Mouse (Mus musculus): ENCODE data around the gene Slc9a1.

DNA sequence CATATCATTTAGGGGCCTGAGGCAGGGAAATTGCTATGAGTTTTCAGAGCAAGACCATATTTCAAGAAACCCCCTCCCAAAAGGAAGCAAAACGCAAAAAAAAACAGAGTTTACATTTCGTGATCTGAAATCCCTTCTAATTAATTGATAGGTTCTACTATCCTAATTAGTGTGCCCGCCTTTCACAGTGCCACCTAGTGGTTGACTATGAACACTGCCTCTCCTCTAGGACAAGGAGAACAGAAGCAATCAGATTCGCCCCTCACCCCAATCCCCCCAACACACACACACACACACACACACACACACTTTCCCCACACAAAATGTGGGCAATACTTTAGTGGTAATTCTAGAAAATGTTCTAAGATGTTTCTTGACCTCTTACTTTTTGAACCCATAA lies 25.4 kb upstream of the Slc9a1 start:
- peak; percentile 82 for TF ChIP-seq CTCF (IDR thresholded peaks at IDR 0.05; ENCODE audit: low read depth)
- no peak for TF ChIP-seq EP300 (IDR thresholded peaks at IDR 0.05; ENCODE audit: low read depth)

Measured in heart, postnatal 0 days (tissue).